Mouse (Mus musculus) neural tube, embryonic 11.5 days (tissue): ENCODE measurements around the gene Myh15. TPM values are rescaled to one million over a fixed set of nuclear protein-coding genes. Genes with fewer than 3 reads are reported as not detected.

Source experiments
- ATAC-seq: fragments of 200-750 bp; cut with Nextera tagmentation; 2 replicates; pipeline ENCODE4 v1.8.0; 2017; ENCODE audit warnings: moderate number of reproducible peaks, mild to moderate bottlenecking, moderate TSS enrichment, moderate library complexity; ENCODE audit not compliant: insufficient read depth, low FRiP score, low TSS enrichment
- DNase-seq: peaks from one replicate; pipeline ENCODE4 v3.0.0-alpha.2; 2015; ENCODE audit warnings: low spot score
- H3K27ac ChIP-seq: fragments of 300-500 bp; sonication (generic); 2 replicates; pipeline ENCODE4 v1.5.1; 2014; ENCODE audit warnings: low read depth, mild to moderate bottlenecking, low read length
- H3K27me3 ChIP-seq: fragments of 300-500 bp; sonication (generic); 2 replicates; pipeline ENCODE4 v1.6.1; 2014; ENCODE audit warnings: mild to moderate bottlenecking, low read length, mixed read lengths; ENCODE audit not compliant: control insufficient read depth, insufficient read depth
- H3K36me3 ChIP-seq: fragments of 300-500 bp; sonication (generic); 2 replicates; pipeline ENCODE4 v1.6.1; 2014; ENCODE audit warnings: mild to moderate bottlenecking, low read length, moderate library complexity, mixed read lengths; ENCODE audit not compliant: control insufficient read depth, insufficient read depth
- H3K4me1 ChIP-seq: fragments of 300-500 bp; sonication (generic); 2 replicates; pipeline ENCODE4 v1.6.1; 2014; ENCODE audit warnings: low read length, mixed read lengths; ENCODE audit not compliant: control insufficient read depth, insufficient read depth
- H3K4me2 ChIP-seq: fragments of 300-500 bp; sonication (generic); 2 replicates; pipeline ENCODE4 v1.6.1; 2014; ENCODE audit warnings: low read depth, mild to moderate bottlenecking, moderate library complexity
- H3K4me3 ChIP-seq: fragments of 300-500 bp; sonication (generic); 2 replicates; pipeline ENCODE4 v1.5.1; 2014; ENCODE audit warnings: low read depth, low read length
- H3K9ac ChIP-seq: fragments of 300-500 bp; sonication (generic); 2 replicates; pipeline ENCODE4 v1.6.1; 2014; ENCODE audit warnings: mild to moderate bottlenecking, low read length
- H3K9me3 ChIP-seq: fragments of 300-500 bp; sonication (generic); 2 replicates; pipeline ENCODE4 v1.6.1; 2016; ENCODE audit warnings: low read length; ENCODE audit not compliant: control insufficient read depth
- WGBS: fragments of 180-500 bp; shearing (Covaris S2); extraction: QIAGEN DNeasy Blood & Tissue Kit; methylation state at CpG from one replicate; pipeline ENCODE4 v1.1.7; 2014; 5-methylcytosine and 5-hydroxymethylcytosine counted together
- polyA plus RNA-seq: library from polyadenylated mRNA; unstranded; fragments of >200 nt; fragmentation: Nextera tagmentation; extraction: Ambion mirVana; gene quantifications from 2 replicates; pipeline ENCODE4 v1.2.1, GENCODE M21; 2014

The Myh15 gene
- not detected in 2 replicates for polyA plus RNA-seq

GRCm38 (mm10) chr16:49057186-49057585, at the start of gene Myh15:
TSS of gene Myh15 (plus strand) at chr16:49057486.
- H3K4me1 ChIP-seq, result no peaks in the 10 kb centered on the region
- no peak for DNase-seq
- no peak within 1 kb of the TSS for H3K27ac ChIP-seq
- no peak within 1 kb of the TSS for H3K4me2 ChIP-seq
- H3K36me3 ChIP-seq, result no peaks in the 10 kb centered on the region
- no peak for ATAC-seq
- 93% methylated on average over 1 of the region's 1 CpGs for WGBS
- H3K4me3 ChIP-seq, result no peak within 1 kb of the TSS
- no peak within 1 kb of the TSS for H3K9ac ChIP-seq
- H3K27me3 ChIP-seq, result no peaks in the 10 kb centered on the region
- H3K9me3 ChIP-seq, result no peaks in the 10 kb centered on the region

- no peak overlapping the region for H3K4me3 ChIP-seq
- no peak for DNase-seq
- 0 out of 2 replicates have a peak, but pooled peaks cover 2% of the 10 kb centered on the region for H3K36me3 ChIP-seq
- WGBS, result 78% methylated on average over 5 of the region's 5 CpGs
- no peaks in the 10 kb centered on the region for H3K9me3 ChIP-seq
- no peak for ATAC-seq
- no peaks in the 10 kb centered on the region for H3K27me3 ChIP-seq
- H3K4me2 ChIP-seq, result no peak overlapping the region
- no peak overlapping the region for H3K27ac ChIP-seq
- H3K9ac ChIP-seq, result no peak overlapping the region
- no peaks in the 10 kb centered on the region for H3K4me1 ChIP-seq
These were observed 40.5 kb upstream of the Myh15 start for GRCm38 (mm10) chr16:49016620-49017332.

GRCm38 (mm10) chr16:49035852-49036251, 21.4 kb upstream of the Myh15 start:
- H3K36me3 ChIP-seq, result no peaks in the 10 kb centered on the region
- ATAC-seq (no peak), DNase-seq (no peak)
- no peaks in the 10 kb centered on the region for H3K27me3 ChIP-seq
- WGBS, result 88% methylated on average over 4 of the region's 4 CpGs
- no peaks in the 10 kb centered on the region for H3K4me1 ChIP-seq
- no peak overlapping the region for H3K9ac ChIP-seq
- no peak overlapping the region for H3K27ac ChIP-seq
- H3K4me2 ChIP-seq, result no peak overlapping the region
- no peaks in the 10 kb centered on the region for H3K9me3 ChIP-seq
- no peak overlapping the region for H3K4me3 ChIP-seq

GRCm38 (mm10) chr16:49037771-49038170, 19.5 kb upstream of the Myh15 start:
- Histone ChIP-seq H3K36me3 (no peaks in the 10 kb centered on the region), H3K4me2 (no peak overlapping the region), H3K4me3 (no peak overlapping the region), H3K4me1 (no peaks in the 10 kb centered on the region), H3K27ac (no peak overlapping the region), H3K27me3 (no peaks in the 10 kb centered on the region), H3K9me3 (no peaks in the 10 kb centered on the region), H3K9ac (no peak overlapping the region)
- DNase-seq (no peak), ATAC-seq (no peak)
- 87% methylated on average over 4 of the region's 4 CpGs for WGBS

GRCm38 (mm10) chr16:49040554-49041221, 16.6 kb upstream of the Myh15 start:
- WGBS, result 85% methylated on average over 3 of the region's 3 CpGs
- H3K4me1 ChIP-seq, result no peaks in the 10 kb centered on the region

GRCm38 (mm10) chr16:49049214-49049613, 8.1 kb upstream of the Myh15 start:
- no peaks in the 10 kb centered on the region for H3K36me3 ChIP-seq
- ATAC-seq (no peak), DNase-seq (no peak)
- no peaks in the 10 kb centered on the region for H3K27me3 ChIP-seq
- H3K4me2 ChIP-seq, result no peak overlapping the region
- no peaks in the 10 kb centered on the region for H3K9me3 ChIP-seq
- H3K4me1 ChIP-seq, result no peaks in the 10 kb centered on the region
- H3K9ac ChIP-seq, result no peak overlapping the region
- no peak overlapping the region for H3K27ac ChIP-seq
- H3K4me3 ChIP-seq, result no peak overlapping the region

More at GRCm38 (mm10) chr16:49040554-49041221, 16.6 kb upstream of the Myh15 start:
- no peak overlapping the region for H3K9ac ChIP-seq
- no peak overlapping the region for H3K4me2 ChIP-seq
- DNase-seq, result no peak
- H3K27ac ChIP-seq, result no peak overlapping the region
- no peaks in the 10 kb centered on the region for H3K9me3 ChIP-seq
- ATAC-seq, result no peak
- H3K36me3 ChIP-seq, result no peaks in the 10 kb centered on the region
- no peak overlapping the region for H3K4me3 ChIP-seq
- no peaks in the 10 kb centered on the region for H3K27me3 ChIP-seq

GRCm38 (mm10) chr16:49069256-49069963, 12.1 kb downstream of the Myh15 start:
- 88% methylated on average over 5 of the region's 5 CpGs for WGBS
- Histone ChIP-seq H3K4me1 (no peaks in the 10 kb centered on the region), H3K9me3 (no peaks in the 10 kb centered on the region), H3K27me3 (no peaks in the 10 kb centered on the region), H3K4me3 (no peak overlapping the region), H3K27ac (no peak overlapping the region), H3K36me3 (no peaks in the 10 kb centered on the region), H3K4me2 (no peak overlapping the region), H3K9ac (no peak overlapping the region)
- ATAC-seq, result no peak
- DNase-seq, result no peak

GRCm38 (mm10) chr16:49071316-49071715, 14.0 kb downstream of the Myh15 start:
- Histone ChIP-seq H3K36me3 (no peaks in the 10 kb centered on the region), H3K27ac (no peak overlapping the region), H3K9me3 (no peaks in the 10 kb centered on the region), H3K4me2 (no peak overlapping the region), H3K4me1 (no peaks in the 10 kb centered on the region), H3K4me3 (no peak overlapping the region), H3K27me3 (no peaks in the 10 kb centered on the region), H3K9ac (no peak overlapping the region)
- WGBS, result 85% methylated on average over 3 of the region's 3 CpGs
- DNase-seq (no peak), ATAC-seq (no peak)
